Mouse (Mus musculus): ENCODE measurements at regions not wholly inside any gene's neighbourhood (a gene's known extent, or its start where the extent isn't known, plus 50 kb on each side); places are given as distances from the start of the nearest gene placed in this dataset.
"Not testable (repeated sequence)": the region's sequence is repeated elsewhere in the genome, so short reads cannot be mapped to it uniquely, and the experiment has no call there.

- Histone ChIP-seq H3K4me1 (no peaks in the 10 kb centered on the region), H3K27me3 (ENCODE audit: insufficient read depth, poor library complexity, severe bottlenecking) (peaks cover 6% of the 10 kb centered on the region; the same call in 1 of the 2 replicates), H3K27ac (no peak overlapping the region), H3K36me3 (no peaks in the 10 kb centered on the region), H3K9me3 (no peaks in the 10 kb centered on the region), H3K4me3 (no peak overlapping the region)
- no peak for DNase-seq (ENCODE audit: low spot score)
- WGBS: 75% methylated on average over 2 of the region's 2 CpGs
These were observed 129.9 kb upstream of the Rgma start for GRCm38 (mm10) chr7:73245431-73245830.

- H3K4me1 ChIP-seq: no peaks in the 10 kb centered on the region
- no peaks in the 10 kb centered on the region for H3K9me3 ChIP-seq
- no peaks in the 10 kb centered on the region for H3K27me3 ChIP-seq (ENCODE audit: insufficient read depth, poor library complexity, severe bottlenecking)
- 60% methylated on average over 8 of the region's 8 CpGs for WGBS
- no peak overlapping the region for H3K4me3 ChIP-seq
- no peaks in the 10 kb centered on the region for H3K36me3 ChIP-seq
- no peak for DNase-seq (ENCODE audit: low spot score)
- H3K27ac ChIP-seq: no peak overlapping the region
These were observed 124.7 kb upstream of the Rgma start for GRCm38 (mm10) chr7:73250593-73250992.

- no peak overlapping the region for H3K27ac ChIP-seq
- no peak for DNase-seq (ENCODE audit: low spot score)
- no peaks in the 10 kb centered on the region for H3K9me3 ChIP-seq
- H3K36me3 ChIP-seq: no peaks in the 10 kb centered on the region
- H3K4me1 ChIP-seq: no peaks in the 10 kb centered on the region
- no peak overlapping the region for H3K4me3 ChIP-seq
- WGBS: 76% methylated on average over 6 of the region's 6 CpGs
- no peaks in the 10 kb centered on the region for H3K27me3 ChIP-seq (ENCODE audit: insufficient read depth, poor library complexity, severe bottlenecking)
These were observed 124.0 kb upstream of the Rgma start for GRCm38 (mm10) chr7:73251187-73251740.

- not testable (repeated sequence) for H3K4me1 ChIP-seq; H3K36me3 ChIP-seq; H3K4me3 ChIP-seq; H3K27ac ChIP-seq; H3K27me3 ChIP-seq (ENCODE audit: insufficient read depth, poor library complexity, severe bottlenecking); H3K9me3 ChIP-seq; DNase-seq (ENCODE audit: low spot score)
- 78% methylated on average over 7 of the region's 7 CpGs for WGBS
These were observed 120.3 kb upstream of the Rgma start for GRCm38 (mm10) chr7:73254972-73255371.

GRCm38 (mm10) chr7:73260140-73260539, 115.2 kb upstream of the Rgma start:
- H3K4me1 ChIP-seq: no peaks in the 10 kb centered on the region
- no peak for DNase-seq (ENCODE audit: low spot score)
- H3K36me3 ChIP-seq: no peaks in the 10 kb centered on the region
- H3K4me3 ChIP-seq: no peak overlapping the region
- H3K27ac ChIP-seq: no peak overlapping the region
- WGBS: 65% methylated on average over 4 of the region's 4 CpGs
- no peaks in the 10 kb centered on the region for H3K27me3 ChIP-seq (ENCODE audit: insufficient read depth, poor library complexity, severe bottlenecking)
- no peaks in the 10 kb centered on the region for H3K9me3 ChIP-seq

GRCm38 (mm10) chr7:73261750-73262149, 113.6 kb upstream of the Rgma start:
- 73% methylated on average over 5 of the region's 5 CpGs for WGBS
- Histone ChIP-seq H3K27me3 (ENCODE audit: insufficient read depth, poor library complexity, severe bottlenecking) (no peaks in the 10 kb centered on the region), H3K36me3 (no peaks in the 10 kb centered on the region), H3K27ac (no peak overlapping the region), H3K9me3 (no peaks in the 10 kb centered on the region), H3K4me1 (no peaks in the 10 kb centered on the region), H3K4me3 (no peak overlapping the region)
- DNase-seq (ENCODE audit: low spot score): no peak

GRCm38 (mm10) chr7:73262526-73262925, 112.8 kb upstream of the Rgma start:
- 50% methylated on average over 3 of the region's 3 CpGs for WGBS
- no peak overlapping the region for H3K4me3 ChIP-seq
- no peak for DNase-seq (ENCODE audit: low spot score)
- H3K9me3 ChIP-seq: no peaks in the 10 kb centered on the region
- no peaks in the 10 kb centered on the region for H3K27me3 ChIP-seq (ENCODE audit: insufficient read depth, poor library complexity, severe bottlenecking)
- H3K27ac ChIP-seq: no peak overlapping the region
- no peaks in the 10 kb centered on the region for H3K36me3 ChIP-seq
- no peaks in the 10 kb centered on the region for H3K4me1 ChIP-seq

GRCm38 (mm10) chr7:73269626-73270025, 105.7 kb upstream of the Rgma start:
- Histone ChIP-seq H3K27me3 (ENCODE audit: insufficient read depth, poor library complexity, severe bottlenecking) (no peaks in the 10 kb centered on the region), H3K4me1 (no peaks in the 10 kb centered on the region), H3K9me3 (no peaks in the 10 kb centered on the region), H3K4me3 (no peak overlapping the region), H3K27ac (no peak overlapping the region), H3K36me3 (no peaks in the 10 kb centered on the region)
- DNase-seq (ENCODE audit: low spot score): no peak
- WGBS: 91% methylated on average over 3 of the region's 3 CpGs

GRCm38 (mm10) chr7:73272787-73273186, 102.5 kb upstream of the Rgma start:
- no peak overlapping the region for H3K27ac ChIP-seq
- H3K4me3 ChIP-seq: no peak overlapping the region
- 73% methylated on average over 1 of the region's 1 CpGs for WGBS
- DNase-seq (ENCODE audit: low spot score): no peak
- H3K9me3 ChIP-seq: no peaks in the 10 kb centered on the region
- H3K4me1 ChIP-seq: no peaks in the 10 kb centered on the region
- no peaks in the 10 kb centered on the region for H3K27me3 ChIP-seq (ENCODE audit: insufficient read depth, poor library complexity, severe bottlenecking)
- no peaks in the 10 kb centered on the region for H3K36me3 ChIP-seq

GRCm38 (mm10) chr7:73275814-73276271, 99.5 kb upstream of the Rgma start:
- Histone ChIP-seq H3K4me1 (no peaks in the 10 kb centered on the region), H3K4me3 (no peak overlapping the region), H3K36me3 (no peaks in the 10 kb centered on the region), H3K27ac (no peak overlapping the region), H3K9me3 (no peaks in the 10 kb centered on the region), H3K27me3 (ENCODE audit: insufficient read depth, poor library complexity, severe bottlenecking) (no peaks in the 10 kb centered on the region)
- WGBS: 59% methylated on average over 9 of the region's 9 CpGs
- DNase-seq (ENCODE audit: low spot score): no peak

- Histone ChIP-seq H3K4me1 (no peaks in the 10 kb centered on the region), H3K4me3 (no peak overlapping the region), H3K27ac (no peak overlapping the region), H3K9me3 (no peaks in the 10 kb centered on the region), H3K36me3 (no peaks in the 10 kb centered on the region), H3K27me3 (ENCODE audit: insufficient read depth, poor library complexity, severe bottlenecking) (no peaks in the 10 kb centered on the region)
- 79% methylated on average over 6 of the region's 6 CpGs for WGBS
- DNase-seq (ENCODE audit: low spot score): no peak
These were observed 96.7 kb upstream of the Rgma start for GRCm38 (mm10) chr7:73278616-73279015.

- no peak for DNase-seq (ENCODE audit: low spot score)
- Histone ChIP-seq H3K27ac (no peak overlapping the region), H3K27me3 (ENCODE audit: insufficient read depth, poor library complexity, severe bottlenecking) (no peaks in the 10 kb centered on the region), H3K36me3 (no peaks in the 10 kb centered on the region), H3K4me1 (no peaks in the 10 kb centered on the region), H3K9me3 (0 out of 2 replicates have a peak, but pooled peaks cover 3% of the 10 kb centered on the region), H3K4me3 (no peak overlapping the region)
- 86% methylated on average over 4 of the region's 4 CpGs for WGBS
These were observed 95.3 kb upstream of the Rgma start for GRCm38 (mm10) chr7:73279936-73280445.

- no peak overlapping the region for H3K4me3 ChIP-seq
- H3K36me3 ChIP-seq: no peaks in the 10 kb centered on the region
- H3K4me1 ChIP-seq: no peaks in the 10 kb centered on the region
- H3K9me3 ChIP-seq: 0 out of 2 replicates have a peak, but pooled peaks cover 3% of the 10 kb centered on the region
- 86% methylated on average over 5 of the region's 5 CpGs for WGBS
- DNase-seq (ENCODE audit: low spot score): no peak
- H3K27me3 ChIP-seq (ENCODE audit: insufficient read depth, poor library complexity, severe bottlenecking): no peaks in the 10 kb centered on the region
- H3K27ac ChIP-seq: no peak overlapping the region
These were observed 89.1 kb upstream of the Rgma start for GRCm38 (mm10) chr7:73286244-73286643.

GRCm38 (mm10) chr7:73293337-73293736, 82.0 kb upstream of the Rgma start:
- H3K4me3 ChIP-seq: no peak overlapping the region
- 50% methylated on average over 4 of the region's 4 CpGs for WGBS
- H3K36me3 ChIP-seq: no peaks in the 10 kb centered on the region
- H3K27ac ChIP-seq: no peak overlapping the region
- DNase-seq (ENCODE audit: low spot score): no peak
- H3K27me3 ChIP-seq (ENCODE audit: insufficient read depth, poor library complexity, severe bottlenecking): no peaks in the 10 kb centered on the region
- H3K9me3 ChIP-seq: no peaks in the 10 kb centered on the region
- no peaks in the 10 kb centered on the region for H3K4me1 ChIP-seq
